Mouse (Mus musculus) CD4-positive naive resting alpha-beta T cell, adult 57 days (primary cell): Measurements from ENCODE around the gene Mphosph10. TPM values are rescaled to one million over a fixed set of nuclear protein-coding genes. Genes with fewer than 3 reads are reported as not detected.

Experiments used
- total RNA-seq: library from RNA; stranded (reverse); gene quantifications from one replicate; pipeline ENCODE4 v1.2.4, GENCODE M21; 2023

The Mphosph10 gene
- 56.4 TPM for total RNA-seq

GRCm38 (mm10) chr7:64392122-64392818, at the start of gene Mphosph10, which contains the start of gene Mcee:
Mphosph10 (minus strand) TSS chr7:64392268.
Mcee (plus strand) TSS chr7:64392607.

GRCm38 (mm10) chr7:64373830-64374562, 18.1 kb downstream of the Mphosph10 start, which contains the start of gene Fan1:
Fan1 (minus strand) TSS chr7:64374095.

Other genes with a start within 250 kb of the Mphosph10 start
- gene Trpm1, start 238.4 kb downstream of the Mphosph10 start, total RNA-seq: 5.1 TPM
- 25.4 TPM for gene Mtmr10, start 104.6 kb downstream of the Mphosph10 start, total RNA-seq
- gene Fan1, start 18.2 kb downstream of the Mphosph10 start, total RNA-seq: 14.3 TPM
- gene Mcee, start 339 bp upstream of the Mphosph10 start, total RNA-seq: 12.1 TPM
- not detected for gene Apba2, start 109.4 kb upstream of the Mphosph10 start, total RNA-seq